Mouse (Mus musculus): ENCODE data around the gene Cped1.

DNA sequence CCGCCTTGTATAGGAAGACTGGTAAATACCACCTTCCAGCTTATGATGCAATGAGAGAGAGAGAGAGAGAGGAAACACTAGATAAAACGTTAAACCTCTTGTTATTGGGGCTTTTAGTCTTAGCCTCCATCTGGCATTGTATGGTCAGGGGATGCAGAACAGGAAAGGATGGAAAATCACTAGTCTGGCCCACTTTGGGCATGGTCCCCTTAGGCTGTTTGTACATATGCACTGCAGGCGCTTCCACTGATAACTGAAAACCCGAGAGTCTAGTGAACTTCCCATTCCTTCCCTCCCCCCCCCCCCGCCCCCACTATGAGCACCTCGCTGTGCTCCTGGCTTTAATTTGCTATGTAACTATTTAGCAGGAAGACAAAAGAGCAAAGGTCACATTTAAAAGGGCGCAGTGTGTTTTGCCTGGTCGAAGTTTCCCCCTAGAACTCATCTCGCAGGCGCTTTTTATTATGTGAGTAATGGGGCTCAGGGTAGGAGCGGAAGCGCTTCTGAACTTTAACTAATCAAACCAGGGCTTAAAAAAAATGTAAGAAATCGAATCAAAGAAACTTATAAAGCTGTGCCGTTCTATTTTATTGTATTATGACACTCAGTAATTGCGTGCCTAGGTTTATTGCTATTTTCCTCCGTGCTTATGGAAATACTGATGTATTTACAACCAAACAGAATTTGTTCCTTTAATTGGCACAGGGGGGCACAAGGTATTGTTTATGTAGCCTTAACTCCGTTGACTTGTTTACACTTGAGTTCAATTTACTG is 40.1 kb downstream of the Cped1 start:
- TF ChIP-seq GATA1 (IDR thresholded peaks at IDR 0.05; ENCODE audit: borderline replicate concordance, low read length) (no peak), CTCF (IDR thresholded peaks at IDR 0.05; ENCODE audit: low read depth, low read length) (no peak), GATA2 (IDR thresholded peaks at IDR 0.05; ENCODE audit: borderline replicate concordance, low read depth, low read length) (no peak), POLR2AphosphoS5 (IDR thresholded peaks at IDR 0.05; ENCODE audit: insufficient replicate concordance, low read depth, low read length) (no peak), TAL1 (conservative IDR thresholded peaks at IDR 0.05; ENCODE audit: low read depth, low read length) (no peak)
